Mouse (Mus musculus) forebrain, embryonic 15.5 days (tissue): Measurements from ENCODE around the gene Dnmbp. TPM values are rescaled to one million over a fixed set of nuclear protein-coding genes. Genes with fewer than 3 reads are reported as not detected.

ENCODE experiments used
- ATAC-seq: fragments of 200-750 bp; cut with Nextera tagmentation; replicated peaks from 2 replicates; pipeline ENCODE4 v1.8.0; 2017; ENCODE audit warnings: mild to moderate bottlenecking, moderate TSS enrichment, moderate library complexity
- H3K27ac ChIP-seq: fragments of 300-500 bp; sonication (generic); replicated peaks from 2 replicates; pipeline ENCODE4 v1.5.1; 2015; ENCODE audit warnings: mild to moderate bottlenecking, inconsistent platforms
- H3K27me3 ChIP-seq: fragments of 300-500 bp; sonication (generic); 2 replicates; pipeline ENCODE4 v1.6.1; 2015; ENCODE audit warnings: inconsistent platforms
- H3K36me3 ChIP-seq: fragments of 300-500 bp; sonication (generic); 2 replicates; pipeline ENCODE4 v1.6.1; 2015; ENCODE audit warnings: mild to moderate bottlenecking, inconsistent platforms
- H3K4me1 ChIP-seq: fragments of 300-500 bp; sonication (generic); 2 replicates; pipeline ENCODE4 v1.6.1; 2015; ENCODE audit warnings: inconsistent platforms
- H3K4me2 ChIP-seq: fragments of 300-500 bp; sonication (generic); replicated peaks from 2 replicates; pipeline ENCODE4 v1.6.1; 2015; ENCODE audit warnings: mild to moderate bottlenecking, inconsistent platforms
- H3K4me3 ChIP-seq: fragments of 300-500 bp; sonication (generic); 2 replicates; pipeline ENCODE4 v1.5.1; 2015; ENCODE audit warnings: mild to moderate bottlenecking, inconsistent platforms
- H3K9ac ChIP-seq: fragments of 300-500 bp; sonication (generic); replicated peaks from 2 replicates; pipeline ENCODE4 v1.6.1; 2015; ENCODE audit warnings: mild to moderate bottlenecking, inconsistent platforms
- H3K9me3 ChIP-seq: fragments of 300-500 bp; sonication (generic); 2 replicates; pipeline ENCODE4 v1.6.1; 2016; ENCODE audit warnings: inconsistent platforms
- WGBS: fragments of 180-500 bp; shearing (Covaris S2); methylation state at CpG from one replicate; pipeline ENCODE4 v1.1.7; 2015; ENCODE audit warnings: mixed read lengths; 5-methylcytosine and 5-hydroxymethylcytosine counted together
- polyA plus RNA-seq: library from polyadenylated mRNA; unstranded; fragments of >200 nt; fragmentation: Nextera tagmentation; extraction: Ambion mirVana; gene quantifications from 2 replicates; pipeline ENCODE4 v1.2.1, GENCODE M21; 2015

The Dnmbp gene
- polyA plus RNA-seq, 1 experiment from 2014 or later, result 8.7 TPM

GRCm38 (mm10) chr19:43880420-43880819 is 59.6 kb downstream of the Dnmbp start:
- Histone ChIP-seq H3K4me2 (no peak overlapping the region), H3K36me3 (no peaks in the 10 kb centered on the region)
- 17% methylated on average over 3 of the region's 3 CpGs for WGBS

DNA sequence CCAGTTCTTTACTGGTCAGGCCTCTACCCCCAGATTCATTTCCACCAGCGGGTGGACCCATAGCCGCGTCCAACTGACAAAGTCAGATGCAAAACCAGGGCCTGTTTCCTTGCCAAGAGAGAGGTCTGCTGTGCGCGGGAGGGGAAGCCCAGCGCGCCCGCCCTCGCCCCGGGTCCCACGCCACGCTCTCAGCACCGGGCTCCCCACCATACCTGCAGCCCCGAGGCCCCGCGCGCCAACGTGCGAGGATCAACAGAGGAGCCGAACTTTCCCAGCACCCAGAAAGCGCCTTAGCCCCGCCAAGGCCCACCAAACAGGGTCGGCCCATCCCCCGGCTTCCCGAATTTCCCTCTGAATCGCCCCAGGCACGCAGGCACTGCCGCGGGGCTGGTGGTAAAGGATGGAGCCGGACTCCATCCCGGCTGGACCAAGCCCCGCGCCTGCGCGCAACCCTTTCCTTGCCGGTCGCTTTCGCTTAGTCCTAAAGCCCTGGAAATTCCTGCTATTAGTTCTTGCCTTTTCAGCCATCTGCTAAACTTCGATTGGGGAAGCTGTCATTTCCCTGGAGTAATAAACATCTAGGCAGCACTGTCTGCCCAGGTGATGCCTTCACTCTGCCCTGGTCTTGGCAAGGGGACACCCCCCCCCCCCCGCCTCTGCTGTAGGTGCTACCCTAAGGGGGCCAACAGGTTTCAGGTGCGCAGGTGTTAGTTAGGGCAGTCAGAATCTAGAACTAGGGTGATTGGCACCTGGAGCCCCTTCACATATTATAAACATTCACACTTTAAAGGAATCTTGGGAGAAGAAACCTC is 60.4 kb downstream of the Dnmbp start:
- H3K9me3 ChIP-seq, result no peaks in the 10 kb centered on the region
- H3K9ac ChIP-seq, result peak overlapping the region; percentile 80
- H3K36me3 ChIP-seq, result no peaks in the 10 kb centered on the region
- H3K27ac ChIP-seq, result peak overlapping the region; percentile 86
- WGBS, result 1% methylated on average over 41 of the region's 41 CpGs
- peak; percentile 91 for ATAC-seq
- no peaks in the 10 kb centered on the region for H3K27me3 ChIP-seq
- H3K4me1 ChIP-seq, result peaks cover 50% of the 10 kb centered on the region
- H3K4me2 ChIP-seq, result peak overlapping the region; percentile 86
- H3K4me3 ChIP-seq, result peak overlapping the region; percentile 75

More at GRCm38 (mm10) chr19:43880420-43880819, 59.6 kb downstream of the Dnmbp start:
- ATAC-seq, result no peak
- H3K9me3 ChIP-seq, result no peaks in the 10 kb centered on the region
- peaks cover 47% of the 10 kb centered on the region for H3K4me1 ChIP-seq
- no peak overlapping the region for H3K27ac ChIP-seq
- H3K4me3 ChIP-seq, result no peak overlapping the region
- H3K9ac ChIP-seq, result no peak overlapping the region
- H3K27me3 ChIP-seq, result no peaks in the 10 kb centered on the region

DNA sequence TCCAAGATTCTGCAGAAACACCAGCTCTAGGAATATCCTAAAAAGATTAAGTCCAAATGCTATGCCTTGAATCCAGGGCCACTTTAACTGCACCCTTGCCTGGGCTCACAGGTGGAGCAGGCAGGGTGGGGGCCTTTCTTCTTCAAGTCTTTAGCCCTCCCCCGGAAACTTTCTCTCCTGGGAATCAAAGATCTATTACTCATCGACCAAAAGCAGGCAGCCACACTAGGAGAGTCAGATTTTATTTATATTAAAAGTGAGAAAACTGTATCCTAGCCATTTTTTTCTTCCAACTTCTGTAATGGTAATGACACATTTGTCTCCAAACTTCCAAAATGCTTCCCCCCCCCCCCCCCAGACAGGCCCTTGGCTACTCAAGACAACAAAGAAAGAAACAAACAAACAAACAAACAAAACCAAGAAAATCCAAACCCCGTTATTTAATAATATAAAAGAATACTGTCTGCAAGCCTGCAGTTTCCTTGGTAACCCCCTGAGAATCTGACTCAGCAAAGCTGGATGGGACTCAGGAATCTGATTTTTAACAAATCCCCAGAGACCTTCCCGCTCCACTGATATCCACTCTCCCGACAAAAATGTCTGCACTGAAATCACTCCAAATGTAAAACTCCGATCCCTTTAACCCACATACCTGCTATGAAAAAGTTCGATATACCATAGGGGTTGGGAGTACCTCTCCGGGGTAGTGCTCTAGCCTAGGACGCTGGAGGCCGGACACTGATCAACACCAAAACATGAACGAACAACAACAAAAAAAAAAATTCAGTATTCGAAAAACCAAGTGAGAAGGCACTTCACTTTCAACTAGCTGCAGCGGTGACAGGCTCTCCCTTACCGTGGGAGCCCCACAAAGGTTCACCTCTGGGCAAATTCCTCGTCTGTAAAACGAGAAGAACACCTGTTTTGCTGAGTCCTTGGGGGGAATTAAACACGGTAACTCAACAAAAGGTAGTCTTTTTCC is 61.6 kb downstream of the Dnmbp start:
- no peaks in the 10 kb centered on the region for H3K36me3 ChIP-seq
- H3K4me3 ChIP-seq, result peak overlapping the region; percentile 75
- no peaks in the 10 kb centered on the region for H3K27me3 ChIP-seq
- H3K4me2 ChIP-seq, result peak overlapping the region; percentile 86
- H3K4me1 ChIP-seq, result peaks cover 50% of the 10 kb centered on the region
- no peaks in the 10 kb centered on the region for H3K9me3 ChIP-seq
- no peak for ATAC-seq
- H3K9ac ChIP-seq, result peak overlapping the region; percentile 80
- H3K27ac ChIP-seq, result peak overlapping the region; percentile 86; the same call in 1 of the 2 replicates
- WGBS, result 4% methylated on average over 17 of the region's 17 CpGs

- Histone ChIP-seq H3K9me3 (no peaks in the 10 kb centered on the region), H3K9ac (no peak overlapping the region), H3K4me3 (no peak overlapping the region), H3K4me2 (no peak overlapping the region), H3K36me3 (peaks cover 3% of the 10 kb centered on the region; the same call in 1 of the 2 replicates), H3K4me1 (peaks cover 44% of the 10 kb centered on the region), H3K27ac (no peak overlapping the region), H3K27me3 (no peaks in the 10 kb centered on the region)
- ATAC-seq, result no peak
- WGBS, result 59% methylated on average over 8 of the region's 8 CpGs
These were observed 62.6 kb downstream of the Dnmbp start for GRCm38 (mm10) chr19:43877364-43877763.

GRCm38 (mm10) chr19:43875996-43876395 is 64.0 kb downstream of the Dnmbp start:
- ATAC-seq, result no peak
- no peak overlapping the region for H3K4me2 ChIP-seq
- H3K9ac ChIP-seq, result no peak overlapping the region
- no peaks in the 10 kb centered on the region for H3K9me3 ChIP-seq
- no peaks in the 10 kb centered on the region for H3K27me3 ChIP-seq
- no peak overlapping the region for H3K4me3 ChIP-seq
- peaks cover 44% of the 10 kb centered on the region for H3K4me1 ChIP-seq
- WGBS, result 10% methylated on average over 2 of the region's 2 CpGs
- peaks cover 6% of the 10 kb centered on the region; the same call in 1 of the 2 replicates for H3K36me3 ChIP-seq
- no peak overlapping the region for H3K27ac ChIP-seq

DNA sequence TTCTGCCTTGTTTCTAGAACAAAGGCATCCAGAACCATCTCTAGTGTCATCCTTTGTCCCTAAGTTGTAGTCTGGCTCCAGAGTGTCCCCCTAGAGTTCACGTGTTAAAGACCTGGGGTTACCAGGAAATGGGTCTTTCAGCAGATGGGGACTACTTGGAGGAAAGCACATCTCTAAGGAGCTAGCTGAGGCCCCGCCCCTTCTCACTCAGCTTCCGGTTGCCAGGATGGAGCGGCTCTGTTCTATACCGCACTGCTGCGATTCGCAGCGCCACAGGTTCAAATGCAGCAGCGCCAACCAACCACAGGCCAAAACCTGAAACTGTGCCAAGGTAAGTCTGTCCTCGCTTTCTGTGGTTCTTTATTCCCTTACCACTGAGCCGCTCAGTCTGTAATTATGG is 65.6 kb downstream of the Dnmbp start:
- 93% methylated on average over 11 of the region's 11 CpGs for WGBS
- Histone ChIP-seq H3K27me3 (no peaks in the 10 kb centered on the region), H3K4me3 (no peak overlapping the region), H3K4me2 (no peak overlapping the region), H3K27ac (no peak overlapping the region), H3K9me3 (no peaks in the 10 kb centered on the region), H3K36me3 (peaks cover 14% of the 10 kb centered on the region), H3K9ac (no peak overlapping the region), H3K4me1 (peaks cover 34% of the 10 kb centered on the region)
- no peak for ATAC-seq

DNA sequence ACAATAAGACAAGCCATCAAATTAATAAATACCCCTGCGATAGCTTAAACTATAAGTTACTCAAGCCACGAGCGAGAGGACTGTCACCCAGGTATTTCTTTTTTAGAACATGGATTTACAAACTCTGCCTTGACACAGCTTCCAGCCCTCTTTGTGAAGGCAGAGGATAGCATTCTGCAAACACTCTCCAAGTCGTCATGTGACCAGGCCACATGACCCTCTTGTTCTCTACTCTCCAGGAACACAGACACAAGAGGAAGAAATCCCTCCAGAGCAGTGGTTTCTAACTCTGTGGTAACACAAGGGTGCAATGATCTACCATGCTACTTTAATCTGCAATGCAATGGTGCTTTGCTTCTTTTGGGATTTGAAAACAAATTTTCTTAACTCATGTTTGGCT is 69.6 kb downstream of the Dnmbp start:
- no peak overlapping the region for H3K9ac ChIP-seq
- no peak overlapping the region for H3K4me2 ChIP-seq
- no peak for ATAC-seq
- no peaks in the 10 kb centered on the region for H3K9me3 ChIP-seq
- peaks cover 2% of the 10 kb centered on the region; the same call in 1 of the 2 replicates for H3K4me1 ChIP-seq
- no peaks in the 10 kb centered on the region for H3K27me3 ChIP-seq
- 94% methylated on average over 4 of the region's 4 CpGs for WGBS
- H3K36me3 ChIP-seq, result peaks cover 30% of the 10 kb centered on the region
- no peak overlapping the region for H3K4me3 ChIP-seq
- no peak overlapping the region for H3K27ac ChIP-seq

DNA sequence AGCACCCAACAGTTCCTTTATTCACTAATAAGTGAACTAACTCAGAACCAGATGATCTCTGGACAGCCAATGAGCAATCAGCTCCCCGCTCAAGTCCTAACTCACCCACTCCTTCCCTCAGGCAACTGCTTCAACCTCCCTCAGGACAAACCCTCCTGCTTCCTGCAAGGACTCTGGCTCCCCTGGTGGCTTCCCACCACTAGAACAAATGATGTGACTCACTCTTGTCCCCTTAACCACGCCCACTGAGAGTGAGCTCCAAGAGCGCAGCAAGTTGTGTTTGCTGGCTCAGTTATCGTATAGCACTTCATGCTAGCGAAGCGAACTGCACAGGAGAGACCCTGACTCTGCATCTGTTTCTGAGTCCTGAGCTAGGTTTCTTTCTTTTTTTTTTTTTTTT is 82.6 kb downstream of the Dnmbp start:
- Histone ChIP-seq H3K4me1 (no peaks in the 10 kb centered on the region), H3K4me2 (no peak overlapping the region), H3K36me3 (peaks cover 44% of the 10 kb centered on the region), H3K27ac (no peak overlapping the region), H3K9me3 (no peaks in the 10 kb centered on the region), H3K27me3 (no peaks in the 10 kb centered on the region), H3K4me3 (no peak overlapping the region), H3K9ac (no peak overlapping the region)
- ATAC-seq, result no peak
- WGBS, result 80% methylated on average over 6 of the region's 6 CpGs

GRCm38 (mm10) chr19:43852837-43853545 is 87.0 kb downstream of the Dnmbp start:
- WGBS, result 80% methylated on average over 7 of the region's 7 CpGs
- no peak for ATAC-seq
- H3K9me3 ChIP-seq, result no peaks in the 10 kb centered on the region
- H3K4me1 ChIP-seq, result no peaks in the 10 kb centered on the region
- no peak overlapping the region for H3K4me3 ChIP-seq
- peaks cover 51% of the 10 kb centered on the region for H3K36me3 ChIP-seq
- no peak overlapping the region for H3K27ac ChIP-seq
- no peak overlapping the region for H3K4me2 ChIP-seq
- no peak overlapping the region for H3K9ac ChIP-seq
- H3K27me3 ChIP-seq, result no peaks in the 10 kb centered on the region

DNA sequence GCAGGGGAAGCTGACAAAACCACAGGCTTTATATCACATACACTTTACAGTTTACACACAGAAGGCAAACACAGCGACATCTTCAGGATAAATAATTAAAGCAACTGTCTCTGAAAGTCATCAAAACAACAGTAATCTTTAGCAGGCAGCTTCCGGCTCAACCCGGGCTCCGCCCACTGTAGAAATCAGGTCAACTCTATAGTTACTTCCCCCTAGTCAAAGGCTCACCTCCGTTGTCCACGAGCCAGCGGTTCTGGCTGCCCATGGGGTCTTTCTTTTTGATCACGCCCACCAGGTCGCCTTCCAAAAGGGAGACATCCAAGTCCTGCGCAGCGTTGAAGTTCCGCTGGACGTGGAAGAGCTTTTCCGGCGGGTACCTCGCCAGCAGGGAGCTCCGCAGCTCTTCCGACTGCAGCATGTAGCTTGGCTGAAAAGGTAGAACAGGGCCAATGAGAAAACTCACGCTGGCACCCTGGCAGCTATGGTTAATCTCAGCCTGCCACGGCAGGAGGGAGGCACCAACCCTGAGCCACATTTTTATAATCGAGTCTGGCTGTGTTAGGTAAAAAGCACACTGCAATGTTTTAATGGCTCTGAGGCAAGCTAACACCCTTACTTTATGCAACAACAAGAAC is 87.9 kb downstream of the Dnmbp start:
- 81% methylated on average over 21 of the region's 21 CpGs for WGBS

DNA sequence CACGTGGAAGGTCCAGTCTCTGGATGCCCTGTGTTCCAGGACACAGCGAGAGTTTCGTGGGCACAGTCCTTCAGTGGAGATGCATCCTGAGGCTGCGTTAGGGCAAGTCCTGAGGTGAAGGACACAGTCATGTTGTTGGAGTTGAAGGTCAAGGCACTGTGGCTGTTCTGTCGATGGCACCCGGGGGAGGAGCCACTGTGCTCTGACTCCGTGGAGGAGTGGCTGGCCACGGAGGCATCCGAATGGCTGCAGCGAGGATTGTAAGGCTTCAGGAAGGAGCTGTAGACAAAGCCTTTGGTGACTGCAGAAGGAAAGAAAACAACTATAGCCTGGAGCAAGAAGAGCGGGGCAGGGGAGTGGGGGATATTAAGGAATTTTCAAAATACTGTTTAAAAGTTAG is 90.0 kb downstream of the Dnmbp start:
- Histone ChIP-seq H3K9ac (no peak overlapping the region), H3K27me3 (no peaks in the 10 kb centered on the region), H3K9me3 (no peaks in the 10 kb centered on the region), H3K36me3 (peaks cover 51% of the 10 kb centered on the region), H3K4me1 (no peaks in the 10 kb centered on the region), H3K4me3 (no peak overlapping the region), H3K4me2 (no peak overlapping the region), H3K27ac (no peak overlapping the region)
- 93% methylated on average over 11 of the region's 11 CpGs for WGBS
- no peak for ATAC-seq

More for the DNA sequence above, 87.9 kb downstream of the Dnmbp start:
- H3K4me2 ChIP-seq, result no peak overlapping the region
- no peaks in the 10 kb centered on the region for H3K4me1 ChIP-seq
- H3K27me3 ChIP-seq, result no peaks in the 10 kb centered on the region
- ATAC-seq, result no peak
- no peak overlapping the region for H3K27ac ChIP-seq
- H3K9ac ChIP-seq, result no peak overlapping the region
- H3K4me3 ChIP-seq, result no peak overlapping the region
- H3K36me3 ChIP-seq, result peaks cover 60% of the 10 kb centered on the region
- no peaks in the 10 kb centered on the region for H3K9me3 ChIP-seq
